Comparison of ENCODE assay signal across 8 mouse cellular contexts in the genomic region with DNA sequence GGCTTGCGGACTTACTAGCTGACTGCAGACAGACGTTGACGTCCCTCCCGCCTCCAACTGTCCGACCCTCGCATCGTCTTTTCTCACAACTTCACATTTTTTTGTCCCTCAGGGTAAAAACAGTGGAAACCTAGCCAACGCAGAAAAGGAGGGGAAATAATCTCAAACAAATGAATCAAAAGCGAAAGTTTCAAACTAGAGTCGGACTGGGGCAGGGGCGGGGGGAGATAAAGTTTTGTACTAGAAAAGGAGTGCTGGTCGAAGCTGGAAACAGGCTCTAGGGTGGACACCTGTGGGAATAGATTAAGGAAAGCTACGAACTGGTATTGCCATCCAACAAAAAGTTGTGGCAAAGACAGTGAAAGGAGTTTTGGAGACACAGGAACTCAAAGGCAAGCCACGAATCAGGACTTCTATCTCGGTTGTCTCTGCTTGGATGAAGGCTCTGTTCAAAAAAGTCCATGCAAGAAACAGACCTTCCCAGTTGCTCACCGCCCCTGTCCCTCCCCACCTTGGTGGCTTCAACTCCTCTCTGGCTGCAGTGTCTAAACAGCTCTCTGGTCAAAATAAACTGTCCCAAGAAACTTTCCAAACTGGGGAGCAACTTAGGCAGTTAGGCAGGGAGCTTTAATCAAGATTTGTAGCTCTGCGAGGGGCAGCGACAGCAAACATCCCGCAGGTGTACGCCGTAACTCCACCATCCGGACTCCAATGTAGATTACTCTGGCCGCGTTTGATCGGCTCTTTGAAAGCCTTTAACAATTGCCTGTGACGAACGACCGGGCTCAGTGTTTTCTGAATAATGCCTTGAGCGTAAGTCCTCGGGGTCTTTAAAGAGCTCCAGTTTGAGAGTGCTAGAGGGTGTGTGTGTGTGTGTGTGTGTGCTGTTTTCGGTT. TPM values are rescaled to one million over a fixed set of nuclear protein-coding genes. Genes with fewer than 3 reads are reported as not detected.
DNase-seq lines count a peak whose midpoint lies in the region; ATAC-seq and TF ChIP-seq lines count a peak whose summit lies in the region.

No protein-coding gene starts in this region.

- intact Hi-C loops in left cerebral cortex, postnatal 25 days (cut with DNase I), result loop anchor here (5.0 kb wide), 1 partner anchor 223 kb away; no protein-coding TSS in a partner anchor

- H3K4me3 ChIP-seq in megakaryocyte, embryonic 14.5 days (replicated peaks), result peak overlapping the region; percentile 91
- H3K4me3 ChIP-seq in forebrain, embryonic 13.5 days, result peak overlapping the region; percentile 60
- peak overlapping the region; percentile 34 for H3K4me3 ChIP-seq in liver, embryonic 11.5 days (ENCODE audit: low read depth, low read length)
- H3K4me3 ChIP-seq in stomach, postnatal 0 days (ENCODE audit: low read depth, low read length), result peak overlapping the region; percentile 48

- no peak for ATAC-seq in megakaryocyte, adult 5-6 weeks (ENCODE audit: poor library complexity, severe bottlenecking)
- ATAC-seq in forebrain, embryonic 13.5 days, result no peak
- no peak for ATAC-seq in liver, embryonic 11.5 days (replicated peaks; ENCODE audit: low FRiP score)
- no peak; the same call in 1 of the 2 replicates for ATAC-seq in stomach, postnatal 0 days (ENCODE audit: low FRiP score, low TSS enrichment)

- TF ChIP-seq CTCF in stomach, postnatal 0 days (IDR thresholded peaks at IDR 0.05; ENCODE audit: low read depth), result no peak

- no peak for DNase-seq in liver, embryonic 11.5 days (ENCODE audit: low spot score)
- peak; percentile 63 for DNase-seq in stomach, postnatal 0 days (ENCODE audit: low spot score)
- DNase-seq in left cerebral cortex, postnatal 25 days (ENCODE audit: low spot score in 2 of 2), result no peak
- no peak for DNase-seq in ovary, postnatal 10 days (ENCODE audit: low spot score)
- DNase-seq in cerebellum, postnatal 4 days (ENCODE audit: low spot score in 2 of 2), result no peak

- H3K27ac ChIP-seq in forebrain, embryonic 13.5 days, result peak overlapping the region; percentile 98
- no peak overlapping the region for H3K27ac ChIP-seq in liver, embryonic 11.5 days (ENCODE audit: low read depth, low read length)
- H3K27ac ChIP-seq in stomach, postnatal 0 days (replicated peaks), result peak overlapping the region; percentile 95

- H3K36me3 ChIP-seq in megakaryocyte, embryonic 14.5 days (replicated peaks; ENCODE audit: low read length), result no peaks in the 10 kb centered on the region
- no peaks in the 10 kb centered on the region for H3K36me3 ChIP-seq in forebrain, embryonic 13.5 days (ENCODE audit: poor library complexity, severe bottlenecking)
- H3K36me3 ChIP-seq in liver, embryonic 11.5 days (ENCODE audit: control insufficient read depth, insufficient read depth, low read length), result no peaks in the 10 kb centered on the region
- no peaks in the 10 kb centered on the region for H3K36me3 ChIP-seq in stomach, postnatal 0 days (ENCODE audit: control insufficient read depth, insufficient read depth, low read length)

- peak overlapping the region; percentile 70 for H3K4me2 ChIP-seq in forebrain, embryonic 13.5 days
- H3K4me2 ChIP-seq in liver, embryonic 11.5 days, result peak overlapping the region; percentile 50
- peak overlapping the region; percentile 68 for H3K4me2 ChIP-seq in stomach, postnatal 0 days (replicated peaks; ENCODE audit: low read depth)

- under 1% methylated on average over 31 of the region's 31 CpGs for WGBS in forebrain, embryonic 13.5 days
- WGBS in liver, embryonic 11.5 days, result 1% methylated on average over 31 of the region's 31 CpGs
- 2% methylated on average over 31 of the region's 31 CpGs for WGBS in stomach, postnatal 0 days

- H3K9me3 ChIP-seq in megakaryocyte, embryonic 14.5 days, result peaks cover 29% of the 10 kb centered on the region
- no peaks in the 10 kb centered on the region for H3K9me3 ChIP-seq in forebrain, embryonic 13.5 days (replicated peaks)
- H3K9me3 ChIP-seq in liver, embryonic 11.5 days (ENCODE audit: control insufficient read depth, low read length), result no peaks in the 10 kb centered on the region
- no peaks in the 10 kb centered on the region for H3K9me3 ChIP-seq in stomach, postnatal 0 days (ENCODE audit: control insufficient read depth, low read length)

- TF ChIP-seq EP300 in stomach, postnatal 0 days (optimal IDR thresholded peaks at IDR 0.05), result no peak

- peaks cover 95% of the 10 kb centered on the region for H3K27me3 ChIP-seq in megakaryocyte, embryonic 14.5 days (replicated peaks)
- peaks cover 7% of the 10 kb centered on the region; the same call in 1 of the 2 replicates for H3K27me3 ChIP-seq in forebrain, embryonic 13.5 days
- peaks cover 99% of the 10 kb centered on the region for H3K27me3 ChIP-seq in liver, embryonic 11.5 days (replicated peaks; ENCODE audit: control insufficient read depth, insufficient read depth, low read length)
- peaks cover 2% of the 10 kb centered on the region; the same call in 1 of the 2 replicates for H3K27me3 ChIP-seq in stomach, postnatal 0 days (ENCODE audit: control insufficient read depth, insufficient read depth, low read length)

- H3K4me1 ChIP-seq in megakaryocyte, embryonic 14.5 days, result peaks cover 29% of the 10 kb centered on the region
- peaks cover 93% of the 10 kb centered on the region for H3K4me1 ChIP-seq in forebrain, embryonic 13.5 days
- H3K4me1 ChIP-seq in liver, embryonic 11.5 days (replicated peaks; ENCODE audit: control insufficient read depth, insufficient read depth, low read length), result peaks cover 8% of the 10 kb centered on the region
- no peaks in the 10 kb centered on the region for H3K4me1 ChIP-seq in stomach, postnatal 0 days (replicated peaks; ENCODE audit: control insufficient read depth, insufficient read depth)

- peak overlapping the region; percentile 75 for H3K9ac ChIP-seq in forebrain, embryonic 13.5 days
- H3K9ac ChIP-seq in liver, embryonic 11.5 days (ENCODE audit: low read depth, low read length), result no peak overlapping the region
- H3K9ac ChIP-seq in stomach, postnatal 0 days (ENCODE audit: low read length), result peak overlapping the region; percentile 63

RNA-seq across cellular contexts. Expression of a gene that starts 14.7 kb away (rescaled TPM):
- polyA plus RNA-seq in megakaryocyte, embryonic 14.5 days (2012; ENCODE audit: insufficient read depth, low replicate concordance), result not detected in 2 replicates
- not detected in 2 replicates for total RNA-seq in megakaryocyte, adult 5-6 weeks (2015)
- not detected in 2 replicates for total RNA-seq in megakaryocyte, adult 5-6 weeks (2017)
- polyA plus RNA-seq in forebrain, embryonic 13.5 days (2015; fragmentation: Nextera tagmentation; extraction: Ambion mirVana), result 41.3 and 48.4 TPM in 2 replicates
- 0.48 and 0.55 TPM in 2 replicates for polyA plus RNA-seq in liver, embryonic 11.5 days (2014; fragmentation: Nextera tagmentation; extraction: Ambion mirVana)
- polyA plus RNA-seq in stomach, postnatal 0 days (2015; fragmentation: Nextera tagmentation; extraction: Ambion mirVana), result 11.6 and 14.7 TPM in 2 replicates
- total RNA-seq in left cerebral cortex, postnatal 25 days (2021), result 10 to 100 TPM; 40.5 to 43.8 TPM

Comparison
In these comparisons a context has a peak if more than half of its experiments do, and no peak if none do; other contexts are left out.
1. H3K4me3 ChIP-seq: peak in every context shown above with its lines; median percentile 91 in megakaryocyte, embryonic 14.5 days; 60 in forebrain, embryonic 13.5 days; 48 in stomach, postnatal 0 days; 34 in liver, embryonic 11.5 days.